Mouse (Mus musculus) thymus, adult 18-20 months (tissue): ENCODE data around the gene Rnf207.

Experiments
- DNase-seq, 2 experiments: peaks; one replicate each; pipeline ENCODE4 v3.0.0; 2022; ENCODE audit warnings: mixed read lengths in 2 of 2

Rnf207 gene

DNA sequence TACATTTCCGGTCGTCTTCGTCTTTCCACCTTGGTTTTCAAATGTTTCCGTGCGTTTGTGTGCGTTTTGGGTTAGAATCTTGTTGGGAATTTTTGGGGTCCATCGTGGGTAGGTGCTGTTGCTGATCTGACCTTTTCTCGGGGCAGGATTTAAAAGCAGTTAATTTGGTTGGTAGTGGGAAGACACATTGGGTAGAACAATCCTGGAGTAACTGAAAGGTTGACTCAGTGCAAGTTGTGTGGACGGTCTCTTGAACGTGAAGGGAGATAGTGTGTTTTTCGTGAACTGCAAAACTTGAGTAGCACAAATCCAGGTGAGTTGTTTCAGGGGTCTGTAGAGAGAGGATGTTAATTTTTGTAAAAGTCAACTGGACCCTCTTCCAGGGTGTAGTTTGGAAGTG is 7.8 kb upstream of the Rnf207 start:
- DNase-seq: no peak

DNA sequence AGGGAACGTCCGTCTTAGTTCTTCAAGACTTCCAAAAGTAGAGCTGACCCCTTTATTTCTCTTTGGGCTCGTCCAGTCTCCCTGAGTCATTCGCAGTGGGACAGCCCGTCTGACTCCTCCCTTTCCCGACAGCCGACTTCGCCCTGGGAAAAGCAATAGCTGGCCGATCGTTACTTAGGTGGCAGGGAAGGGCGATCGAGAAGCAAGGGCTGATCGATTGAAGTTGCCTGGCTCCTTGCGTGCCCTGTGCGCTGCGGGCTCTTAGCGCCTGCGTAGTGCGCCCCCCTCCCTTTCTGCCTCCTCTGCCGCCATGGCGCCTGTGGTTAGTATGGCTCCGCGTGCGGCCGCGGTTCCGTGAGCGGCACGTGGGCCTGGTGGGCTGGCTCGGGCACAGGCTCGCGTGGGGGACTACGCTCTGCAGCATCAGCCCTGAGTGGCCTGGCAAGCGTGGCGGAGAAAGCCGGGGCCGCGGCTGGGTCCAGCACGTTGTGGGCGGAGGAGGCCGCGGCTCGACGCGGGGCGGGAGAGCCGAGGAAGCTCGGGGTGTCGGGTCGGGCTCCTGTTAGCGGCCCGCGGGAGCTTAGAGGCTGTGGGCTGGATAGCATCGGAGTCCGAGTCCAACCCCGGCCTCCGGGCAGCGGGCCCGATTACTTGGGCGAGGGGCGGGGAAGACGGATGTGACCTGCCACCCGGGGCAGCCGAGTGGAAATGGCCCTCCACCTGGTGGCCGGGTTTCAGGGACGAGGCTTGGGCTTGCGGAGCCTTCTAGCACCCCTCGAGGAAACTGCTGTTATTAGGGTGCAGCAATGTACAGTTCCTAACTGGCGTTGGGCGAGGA is 7.0 kb upstream of the Rnf207 start, which contains the start of gene Rpl22:
TSS of gene Rpl22 (plus strand) at position 169 of the 838 bp plus-strand sequence.
- peak; percentile 88 to 93 for DNase-seq

DNA sequence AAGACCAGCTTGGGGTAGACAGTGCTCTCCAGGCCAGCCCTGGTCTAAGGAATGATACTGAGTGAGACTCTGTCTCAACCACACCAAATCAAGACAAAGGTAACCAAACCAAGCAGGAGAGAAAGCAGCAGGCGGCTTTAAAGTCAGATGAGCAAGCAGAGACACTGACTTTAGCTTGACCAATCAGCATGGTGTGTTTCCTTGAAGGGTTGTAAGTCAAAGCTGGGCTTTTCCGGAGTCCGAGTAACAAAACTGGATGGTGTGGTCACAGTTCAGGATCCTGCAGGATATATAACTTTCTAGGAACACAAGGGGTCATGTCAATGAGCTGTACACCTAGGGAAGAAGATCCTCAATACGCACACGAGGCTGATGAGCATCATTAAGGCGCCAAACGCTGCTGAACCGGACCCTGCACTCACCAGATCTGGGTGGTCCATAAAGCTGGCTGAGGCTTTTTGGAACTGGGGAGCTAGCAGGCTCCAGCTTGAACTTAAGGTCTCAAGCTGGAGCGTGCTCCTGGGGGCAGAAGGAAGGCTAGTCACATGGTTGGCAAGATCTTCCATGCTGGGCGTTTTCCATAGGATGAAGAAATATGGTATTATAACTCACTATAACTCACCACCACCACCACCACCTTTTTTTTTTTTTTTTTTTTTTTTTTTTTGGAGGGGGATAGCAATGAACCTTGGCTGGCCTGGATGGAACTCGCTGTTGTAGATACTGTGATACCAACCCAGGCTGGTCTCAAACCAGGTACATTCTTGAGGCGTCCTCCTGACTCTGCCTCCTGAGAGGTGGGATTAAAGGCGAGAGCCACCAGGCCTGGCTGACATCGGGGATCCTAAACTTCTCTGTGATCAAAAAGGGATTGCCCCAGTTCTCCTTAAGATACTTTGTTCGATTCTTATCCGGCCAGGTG is 6.1 kb upstream of the Rnf207 start:
- no peak for DNase-seq

DNA sequence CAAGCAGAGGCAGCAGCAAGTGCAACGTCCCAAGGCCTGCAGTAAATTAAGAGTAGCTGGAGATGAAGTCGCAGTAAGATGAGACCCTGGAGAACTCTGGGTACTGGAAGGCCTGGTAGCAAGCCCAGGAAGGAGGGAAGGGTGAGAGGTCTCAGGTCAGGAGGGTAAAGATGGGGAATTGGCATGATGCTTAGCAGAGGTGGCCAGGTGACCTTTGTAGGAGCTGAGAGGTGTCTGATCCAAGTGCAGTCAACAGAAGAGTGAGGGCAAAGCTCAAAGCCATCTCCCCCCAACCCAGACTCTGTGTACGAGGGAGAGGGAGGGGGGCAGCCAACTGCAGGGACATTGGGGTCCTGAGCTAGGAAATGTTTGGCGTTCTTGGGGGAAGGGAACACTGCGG is 2.7 kb upstream of the Rnf207 start:
- no peak for DNase-seq

DNA sequence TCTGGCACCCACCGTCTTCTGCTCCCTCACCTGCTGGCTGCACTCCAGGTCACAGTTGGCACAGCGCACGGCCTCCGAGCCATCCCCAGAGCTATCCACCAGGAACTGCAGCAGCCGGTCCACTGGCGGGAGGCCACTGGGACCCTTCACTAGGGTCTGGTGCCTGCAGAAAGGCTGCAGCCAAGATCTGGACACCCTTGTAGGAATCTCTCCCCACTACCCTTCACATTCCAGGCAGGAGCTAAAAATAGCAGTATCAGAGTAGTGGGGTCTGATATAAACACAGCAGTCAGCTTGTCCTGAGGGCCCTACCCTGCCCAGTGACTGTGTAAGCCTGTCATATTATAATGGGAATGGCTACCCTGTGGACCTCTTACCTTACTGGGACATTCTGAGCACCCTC is 1.2 kb downstream of the Rnf207 start:
- no peak for DNase-seq

DNA sequence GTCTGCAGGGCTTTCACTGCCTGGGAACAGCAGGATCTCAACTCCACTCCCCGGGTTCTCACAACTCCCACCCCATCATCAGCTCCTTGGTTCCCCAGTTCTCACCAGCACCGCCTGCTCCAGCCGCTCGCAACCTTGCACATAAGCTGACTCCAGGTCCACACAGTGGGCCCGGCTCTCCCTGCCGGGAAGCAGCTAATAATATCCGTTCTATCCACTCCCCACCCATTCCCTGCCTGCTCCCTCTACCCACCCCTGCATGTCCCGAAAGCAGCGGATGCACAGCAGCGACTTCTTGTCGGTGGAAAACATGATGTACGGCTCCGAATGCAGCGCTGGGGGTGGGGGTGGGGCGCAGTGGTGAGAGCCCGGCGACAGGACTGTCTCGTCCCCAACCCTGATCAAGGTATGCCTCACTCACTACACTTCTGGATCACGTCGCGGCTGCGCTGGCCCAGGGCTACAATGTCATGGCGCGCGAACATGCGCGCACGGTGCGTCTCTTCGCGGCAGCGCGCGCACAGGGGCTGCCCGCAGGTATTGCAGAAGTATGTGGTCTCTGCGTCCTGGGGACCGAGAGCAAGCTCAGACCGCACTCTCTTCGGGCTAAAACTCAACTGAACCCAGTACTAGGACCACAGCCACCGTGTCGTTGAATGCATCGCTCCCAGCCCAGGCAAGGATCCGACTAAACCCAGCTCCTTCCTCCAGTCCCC is 3.1 kb downstream of the Rnf207 start:
- no peak for DNase-seq

DNA sequence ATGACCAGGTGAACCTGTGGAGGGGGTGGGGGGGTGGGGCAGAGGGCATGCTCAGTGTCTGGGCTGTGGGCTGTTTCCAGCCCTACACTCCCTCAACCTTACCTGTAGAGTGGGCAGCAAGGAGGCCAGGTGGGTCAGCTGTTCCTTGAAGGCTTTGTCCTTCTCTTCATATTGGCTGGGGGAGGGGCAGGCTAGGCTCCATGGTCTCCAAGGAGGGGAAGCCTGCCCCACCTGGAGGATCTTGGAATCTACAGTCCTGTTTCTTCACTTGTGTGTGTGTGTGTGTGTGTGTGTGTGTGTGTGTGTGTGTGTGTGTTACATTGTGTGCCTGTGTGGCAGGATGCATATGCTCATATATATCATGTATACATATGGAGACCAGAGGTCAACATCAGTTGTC is 4.9 kb downstream of the Rnf207 start:
- no peak for DNase-seq

DNA sequence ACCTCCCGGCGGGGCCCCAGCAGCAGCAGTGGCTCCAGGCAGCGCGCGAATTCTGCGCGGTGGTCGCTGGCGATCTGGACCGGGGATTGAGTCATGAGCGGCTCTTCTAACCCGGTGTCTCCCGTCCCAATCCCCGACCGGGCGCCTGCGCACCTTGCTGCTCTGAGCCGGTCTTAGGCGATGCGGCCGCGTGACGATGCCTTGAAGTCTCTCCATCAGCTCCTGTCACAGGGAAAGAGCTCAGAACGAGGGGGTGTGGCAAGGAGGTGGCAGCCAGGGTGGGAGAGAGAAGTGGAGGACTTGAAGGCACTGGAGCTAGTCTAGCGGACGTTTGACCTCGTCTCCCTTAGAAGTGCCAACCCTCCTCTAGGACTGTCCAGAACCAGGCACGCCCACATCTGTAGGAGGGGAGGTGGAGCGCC is 5.6 kb downstream of the Rnf207 start:
- no peak for DNase-seq

DNA sequence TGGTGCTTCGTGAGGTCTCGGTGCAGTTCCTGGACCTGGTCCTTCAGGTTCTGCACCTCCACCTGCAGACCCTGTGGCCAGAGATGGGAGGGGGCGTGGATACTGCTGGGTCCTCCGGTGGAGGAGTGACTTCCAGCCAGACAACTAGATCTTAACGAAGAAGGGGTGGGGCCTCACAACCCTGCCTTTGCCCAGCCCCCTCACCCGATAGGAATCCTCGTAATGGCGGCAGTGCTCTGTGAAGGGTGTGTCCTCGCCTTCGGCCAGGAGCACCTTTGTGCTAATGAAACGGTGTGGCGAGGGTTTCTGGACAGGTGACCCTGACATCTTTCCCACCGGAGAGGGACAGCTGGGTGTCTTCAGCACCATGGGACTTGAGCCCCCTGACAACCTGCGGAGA is 6.6 kb downstream of the Rnf207 start:
- no peak for DNase-seq

DNA sequence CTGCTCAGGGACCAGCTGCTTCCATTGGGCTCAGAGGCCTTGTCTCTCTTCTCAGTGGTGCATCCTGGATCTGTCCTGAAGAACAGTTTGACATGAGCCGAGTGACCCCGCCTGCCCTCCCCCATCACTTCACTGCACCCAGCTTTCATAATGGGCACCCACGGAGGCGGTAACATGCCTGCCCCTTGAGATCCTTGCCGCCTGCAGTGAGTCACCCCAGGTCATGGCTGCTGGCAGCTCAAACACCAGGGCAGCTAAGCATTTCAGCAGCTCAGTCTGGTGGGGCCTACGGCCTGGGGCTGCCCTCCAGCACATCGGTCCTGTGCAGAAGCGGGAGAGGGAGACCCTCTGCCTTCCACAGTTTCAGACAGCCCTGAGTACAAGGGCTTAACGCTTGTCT is 11.3 kb downstream of the Rnf207 start:
- no peak for DNase-seq

DNA sequence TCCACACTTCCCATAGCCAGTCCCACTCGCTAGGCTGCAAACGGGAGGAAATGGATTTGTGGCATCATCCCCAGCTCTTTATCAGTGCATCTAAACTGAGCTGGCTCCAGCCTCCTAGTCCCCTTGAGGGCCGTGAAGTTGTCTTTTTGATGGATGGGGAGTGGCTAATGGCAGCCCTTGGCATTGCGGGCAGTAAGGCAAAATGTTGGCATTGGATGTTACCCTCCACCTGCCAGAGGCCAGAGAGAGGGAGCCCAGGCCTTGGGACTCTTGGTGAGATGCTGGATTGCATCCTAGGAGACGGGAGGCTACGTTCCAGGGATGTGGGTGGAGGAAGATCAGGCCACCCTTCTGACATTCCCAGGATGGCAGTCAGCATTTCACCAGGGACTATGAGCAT is 12.8 kb downstream of the Rnf207 start:
- DNase-seq: no peak

DNA sequence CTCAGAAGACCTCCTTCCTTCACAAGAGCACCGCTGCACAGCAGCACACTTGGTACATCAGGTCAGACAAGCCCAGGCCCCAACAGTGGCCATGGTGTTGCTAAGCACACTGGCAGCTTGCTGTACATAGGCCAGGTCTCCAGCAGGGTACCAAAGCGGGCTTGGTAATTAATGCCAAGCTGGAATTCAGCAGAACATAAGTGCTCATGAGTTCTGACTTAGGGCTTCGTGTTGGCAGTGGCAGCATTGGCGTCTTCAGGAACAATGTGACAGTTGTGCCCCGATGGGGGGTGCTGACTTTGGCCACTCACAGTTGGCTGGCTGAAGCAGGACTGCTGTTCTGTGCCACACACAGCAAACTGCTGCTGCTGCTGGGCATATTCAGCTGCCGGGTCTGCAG is 14.1 kb downstream of the Rnf207 start:
- DNase-seq: no peak

DNA sequence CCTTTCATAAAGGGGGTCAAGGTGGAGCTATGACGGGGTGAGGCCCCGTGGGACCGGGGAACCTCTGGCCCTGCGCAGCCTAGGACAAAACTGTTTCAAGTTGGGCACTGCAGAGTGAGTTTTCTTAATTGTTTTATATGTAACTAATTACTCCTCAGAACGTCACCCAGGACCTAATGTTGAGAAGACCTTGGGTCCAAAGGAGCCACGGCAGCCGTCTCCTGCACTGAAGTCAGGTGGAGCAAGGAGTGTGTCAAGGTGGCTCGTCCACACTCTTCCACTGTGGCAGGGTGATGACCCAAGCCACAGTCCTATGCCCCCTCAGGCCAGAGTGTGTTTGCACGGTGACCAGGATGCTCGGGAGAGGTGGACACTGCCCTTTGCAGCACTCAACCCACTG is 15.6 kb downstream of the Rnf207 start:
- no peak for DNase-seq

DNA sequence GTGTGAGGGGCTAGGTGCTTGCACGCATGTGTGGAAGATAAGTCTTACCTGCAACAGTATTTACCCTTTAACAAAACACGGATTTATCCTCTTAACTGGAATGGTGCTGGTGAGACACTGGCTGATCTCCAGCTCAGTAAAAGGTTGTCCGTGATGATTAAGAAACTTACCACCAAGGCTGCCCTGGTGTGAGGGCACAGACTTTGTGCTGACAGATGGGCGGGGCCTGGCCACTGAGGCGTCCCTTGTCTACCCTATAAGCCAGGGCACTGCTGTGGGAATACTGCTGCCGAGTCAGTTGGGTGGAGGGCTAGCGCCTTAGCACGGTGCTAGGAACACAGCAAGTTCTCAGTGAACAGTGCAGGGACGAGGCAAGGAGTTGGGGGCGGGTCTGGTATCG is 16.8 kb downstream of the Rnf207 start:
- DNase-seq: no peak

DNA sequence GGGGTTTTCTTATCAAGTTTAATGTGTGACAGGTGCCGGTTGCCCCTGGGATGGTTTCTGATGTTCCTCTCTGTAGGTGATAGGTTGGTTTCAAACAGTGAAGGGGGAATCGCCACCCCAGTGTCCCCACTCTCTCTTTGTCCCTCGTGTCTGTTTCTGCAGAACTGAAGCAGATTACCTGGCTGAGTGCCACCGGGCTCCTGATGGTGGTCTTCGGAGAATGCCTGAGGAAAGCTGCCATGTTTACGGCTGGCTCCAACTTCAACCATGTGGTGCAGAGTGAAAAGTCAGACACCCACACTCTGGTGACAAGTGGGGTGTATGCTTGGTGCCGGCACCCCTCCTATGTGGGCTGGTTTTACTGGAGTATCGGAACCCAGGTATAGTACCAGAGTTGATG is 18.4 kb downstream of the Rnf207 start:
- no peak for DNase-seq

DNA sequence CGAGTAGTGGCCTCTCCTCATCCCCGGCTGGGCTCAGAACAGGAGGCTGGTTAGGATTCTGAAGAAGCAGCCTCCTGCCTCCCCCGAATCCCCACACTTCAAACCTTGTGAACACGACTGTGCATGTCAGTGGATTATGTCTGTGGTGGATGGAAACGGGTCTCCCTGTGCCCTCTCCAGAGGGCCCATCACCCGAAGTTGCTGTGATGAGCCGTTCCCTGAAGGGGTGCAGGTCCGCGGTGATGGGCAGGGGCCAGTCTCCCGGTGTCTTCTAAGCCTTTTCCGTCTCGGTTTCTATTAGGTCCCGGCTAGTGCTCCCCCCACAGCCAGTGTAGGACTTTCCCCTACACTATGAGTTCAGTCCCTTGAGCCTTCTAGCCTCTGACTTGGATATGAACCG is 20.0 kb downstream of the Rnf207 start:
- no peak for DNase-seq

DNA sequence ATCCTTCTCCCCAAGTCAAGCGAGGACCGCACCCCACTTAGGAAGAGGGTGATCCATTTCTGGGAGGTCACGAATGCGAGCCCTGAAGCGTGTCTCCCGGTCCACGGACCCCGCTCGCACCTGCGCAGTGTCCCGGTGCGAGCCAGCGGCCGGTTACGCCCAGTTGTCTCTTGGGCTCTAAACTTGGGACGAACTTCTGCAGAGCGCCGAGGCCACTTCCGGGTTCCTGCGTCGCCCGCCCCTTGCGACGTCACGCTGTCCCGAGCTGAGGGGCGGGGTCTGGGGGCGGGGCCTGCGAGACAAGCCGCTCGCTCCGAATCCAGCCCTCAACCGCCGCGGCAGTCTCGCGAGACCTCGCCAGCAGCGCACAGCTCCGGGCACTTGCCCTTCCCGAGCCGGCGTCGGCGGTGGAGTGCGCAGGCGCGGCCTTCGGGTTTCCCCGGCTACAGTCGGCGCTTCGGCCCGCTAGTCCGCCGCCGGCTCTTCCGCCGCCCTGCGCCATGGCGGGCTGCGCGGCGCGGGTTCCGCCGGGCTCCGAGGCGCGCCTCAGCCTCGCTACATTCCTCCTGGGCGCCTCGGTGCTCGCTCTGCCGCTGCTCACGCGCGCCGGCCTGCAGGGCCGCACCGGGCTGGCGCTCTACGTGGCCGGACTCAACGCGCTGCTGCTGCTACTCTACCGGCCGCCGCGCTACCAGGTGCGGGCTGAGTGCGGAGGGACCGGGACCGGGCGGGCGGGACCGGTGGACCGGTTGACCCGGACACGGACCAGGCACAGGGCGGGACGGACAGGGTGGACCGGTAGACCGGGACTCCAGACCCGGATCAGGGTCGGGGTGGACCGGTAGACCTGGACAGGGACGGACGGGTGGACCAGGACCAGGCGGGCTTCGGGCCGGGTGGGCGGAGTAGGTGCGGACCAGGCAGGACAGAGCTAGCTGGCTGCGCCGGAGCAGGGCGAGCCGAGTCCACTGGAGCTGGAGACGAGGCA is 21.6 kb downstream of the Rnf207 start, which contains the start of gene Icmt:
TSS of gene Icmt (plus strand) at position 354 of the 988 bp plus-strand sequence.
- DNase-seq: peak; percentile 99

DNA sequence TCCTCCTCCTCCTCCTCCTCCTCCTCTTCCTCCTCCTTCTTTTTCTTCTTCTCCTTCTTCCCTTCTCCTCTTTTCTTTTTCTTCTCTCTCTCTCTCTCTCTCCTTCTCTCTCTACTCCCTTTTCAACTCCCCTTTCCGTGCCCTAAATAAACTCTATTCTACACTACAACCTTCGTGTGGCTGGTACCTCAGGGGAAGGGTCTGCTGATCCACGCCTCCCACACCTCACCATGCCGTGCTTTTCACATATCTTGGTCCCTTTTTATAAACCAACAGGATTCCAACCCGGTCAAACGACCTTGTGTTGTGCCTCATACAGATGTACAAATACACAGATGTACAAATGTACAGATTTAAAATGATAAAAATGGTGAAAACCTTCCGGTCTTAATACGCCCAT is 22.4 kb downstream of the Rnf207 start:
- no peak for DNase-seq

DNA sequence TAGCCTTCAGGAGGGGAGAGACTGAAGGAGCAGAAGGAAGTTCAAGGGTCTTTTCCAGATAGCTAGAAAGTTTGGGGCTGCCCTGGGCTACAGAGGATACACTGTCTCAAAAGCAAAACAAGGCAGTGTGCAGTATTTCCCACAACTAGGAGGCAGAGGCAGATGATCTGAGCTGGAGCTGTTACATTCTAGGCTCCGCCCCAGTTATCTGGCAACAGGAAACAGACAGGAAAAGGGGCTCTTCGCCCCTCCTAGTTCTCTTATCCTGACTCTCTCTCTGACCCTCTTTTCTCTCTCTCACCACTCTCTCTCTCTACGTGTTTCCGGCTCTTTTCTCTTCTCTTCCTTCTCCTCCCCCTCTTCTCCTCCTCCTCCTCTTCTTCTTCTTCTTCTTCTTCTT is 22.9 kb downstream of the Rnf207 start:
- DNase-seq: peak in 1 of 2 experiments; percentile 41

DNA sequence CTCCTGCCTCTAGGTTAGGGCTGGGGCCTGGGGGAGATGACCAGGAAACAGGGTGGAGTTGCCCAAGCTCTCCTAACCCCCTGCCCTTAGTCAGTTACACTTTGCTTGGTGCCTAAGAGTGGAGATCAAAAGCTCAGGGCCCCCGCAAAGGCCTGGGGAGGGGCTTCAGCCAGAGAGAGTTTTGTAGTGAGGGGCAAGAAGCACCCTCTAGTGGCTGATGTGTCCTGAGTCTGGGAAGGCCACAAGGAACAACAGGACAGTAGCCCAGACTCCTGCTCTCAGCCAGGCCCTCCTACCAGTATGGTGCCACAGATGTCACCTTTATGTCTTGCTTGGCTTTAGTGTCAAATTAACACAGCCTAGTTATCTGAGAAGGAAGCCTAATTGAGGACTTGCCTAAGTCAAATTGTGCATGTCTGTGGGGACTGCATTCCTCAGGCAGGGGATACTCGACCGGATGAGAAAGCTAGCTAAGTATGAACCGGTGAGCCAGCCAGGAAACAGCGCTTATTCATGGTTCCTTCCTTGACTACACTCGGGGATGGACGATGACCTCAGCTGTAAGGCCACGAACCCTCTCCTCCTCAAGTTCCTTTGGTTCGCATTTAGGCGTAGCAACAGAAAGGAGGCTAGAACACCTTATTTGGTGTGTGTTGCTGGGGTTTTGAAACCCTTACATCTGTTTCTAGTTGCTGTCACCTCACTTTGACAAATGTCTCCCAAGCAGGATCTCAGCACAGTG is 24.4 kb downstream of the Rnf207 start:
- no peak for DNase-seq
